Mouse (Mus musculus): ENCODE results near the gene Gjd2. TPM values are rescaled to one million over a fixed set of nuclear protein-coding genes. Genes with fewer than 3 reads are reported as not detected.

Gjd2 gene
- polyA plus RNA-seq, 1 experiment = not detected

GRCm38 (mm10) chr2:114023383-114023782 is 10.0 kb upstream of the Gjd2 start:
- no peak for TF ChIP-seq GATA1 (IDR thresholded peaks at IDR 0.05; ENCODE audit: low read length)

GRCm38 (mm10) chr2:114020210-114020563 is 6.8 kb upstream of the Gjd2 start:
- no peak for TF ChIP-seq GATA1 (IDR thresholded peaks at IDR 0.05; ENCODE audit: low read length)

GRCm38 (mm10) chr2:114019474-114020209 is 6.2 kb upstream of the Gjd2 start:
- no peak for TF ChIP-seq GATA1 (IDR thresholded peaks at IDR 0.05; ENCODE audit: low read length)

GRCm38 (mm10) chr2:114018136-114018535 is 4.7 kb upstream of the Gjd2 start:
- no peak for TF ChIP-seq GATA1 (IDR thresholded peaks at IDR 0.05; ENCODE audit: low read length)

- TF ChIP-seq GATA1 (IDR thresholded peaks at IDR 0.05; ENCODE audit: low read length) = no peak
Measured at GRCm38 (mm10) chr2:114014839-114015238, 1.4 kb upstream of the Gjd2 start.

- TF ChIP-seq GATA1 (IDR thresholded peaks at IDR 0.05; ENCODE audit: low read length) = no peak
Measured at GRCm38 (mm10) chr2:114013846-114014245, 427 bp upstream of the Gjd2 start.

GRCm38 (mm10) chr2:114012749-114013211 is 639 bp downstream of the Gjd2 start:
- TF ChIP-seq GATA1 (IDR thresholded peaks at IDR 0.05; ENCODE audit: low read length) = no peak

GRCm38 (mm10) chr2:114011838-114012237 is 1.6 kb downstream of the Gjd2 start:
- no peak for TF ChIP-seq GATA1 (IDR thresholded peaks at IDR 0.05; ENCODE audit: low read length)

- no peak for TF ChIP-seq GATA1 (IDR thresholded peaks at IDR 0.05; ENCODE audit: low read length)
Measured at GRCm38 (mm10) chr2:114008321-114008720, 5.1 kb downstream of the Gjd2 start.

GRCm38 (mm10) chr2:113997484-113997883 is 15.9 kb downstream of the Gjd2 start:
- TF ChIP-seq GATA1 (IDR thresholded peaks at IDR 0.05; ENCODE audit: low read length) = no peak

- no peak for TF ChIP-seq GATA1 (IDR thresholded peaks at IDR 0.05; ENCODE audit: low read length)
Measured at GRCm38 (mm10) chr2:113996930-113997329, 16.5 kb downstream of the Gjd2 start.

GRCm38 (mm10) chr2:113984890-113985289 is 28.5 kb downstream of the Gjd2 start:
- TF ChIP-seq GATA1 (IDR thresholded peaks at IDR 0.05; ENCODE audit: low read length) = no peak

GRCm38 (mm10) chr2:113980664-113981063 is 32.8 kb downstream of the Gjd2 start:
- no peak for TF ChIP-seq GATA1 (IDR thresholded peaks at IDR 0.05; ENCODE audit: low read length)

GRCm38 (mm10) chr2:113978151-113978771 is 35.2 kb downstream of the Gjd2 start:
- TF ChIP-seq GATA1 (IDR thresholded peaks at IDR 0.05; ENCODE audit: low read length) = no peak

- no peak for TF ChIP-seq GATA1 (IDR thresholded peaks at IDR 0.05; ENCODE audit: low read length)
Measured at GRCm38 (mm10) chr2:113973950-113974349, 39.5 kb downstream of the Gjd2 start.

GRCm38 (mm10) chr2:113966421-113966820 is 47.0 kb downstream of the Gjd2 start:
- no peak for TF ChIP-seq GATA1 (IDR thresholded peaks at IDR 0.05; ENCODE audit: low read length)

Other genes starting within 250 kb of the Gjd2 start
- not detected in 2 replicates for gene Scg5, start 184.5 kb downstream of the Gjd2 start, polyA plus RNA-seq (2012)
- 12.4 and 14.2 TPM in 2 replicates for gene Arhgap11a, start 165.0 kb downstream of the Gjd2 start, polyA plus RNA-seq (2012)
- gene Actc1, start 39.9 kb upstream of the Gjd2 start, polyA plus RNA-seq (2012) = not detected in 2 replicates
- gene Aqr, start 173.4 kb upstream of the Gjd2 start, polyA plus RNA-seq (2012) = 17.6 and 24.2 TPM in 2 replicates
- not detected in 2 replicates for gene Zfp770, start 187.8 kb upstream of the Gjd2 start, polyA plus RNA-seq (2012)

All from G1E-ER4 (cell line).